Mouse (Mus musculus) liver, embryonic 15.5 days (tissue): Measurements from ENCODE around the gene Efna5. TPM values are rescaled to one million over a fixed set of nuclear protein-coding genes. Genes with fewer than 3 reads are reported as not detected.

ENCODE experiments used
- ATAC-seq: fragments of 200-750 bp; cut with Nextera tagmentation; 2 replicates; pipeline ENCODE4 v1.8.0; 2017; ENCODE audit warnings: moderate number of reproducible peaks, mild to moderate bottlenecking, moderate library complexity; ENCODE audit not compliant: insufficient read depth
- H3K27ac ChIP-seq: fragments of 300-500 bp; sonication (generic); replicated peaks from 2 replicates; pipeline ENCODE4 v1.5.1; 2015; ENCODE audit warnings: mild to moderate bottlenecking, inconsistent platforms
- H3K27me3 ChIP-seq: fragments of 300-500 bp; sonication (generic); 2 replicates; pipeline ENCODE4 v1.6.1; 2015; ENCODE audit warnings: mild to moderate bottlenecking, inconsistent platforms
- H3K36me3 ChIP-seq: fragments of 300-500 bp; sonication (generic); replicated peaks from 2 replicates; pipeline ENCODE4 v1.6.1; 2015; ENCODE audit warnings: moderate library complexity, mild to moderate bottlenecking, inconsistent platforms
- H3K4me1 ChIP-seq: fragments of 300-500 bp; sonication (generic); replicated peaks from 2 replicates; pipeline ENCODE4 v1.6.1; 2015; ENCODE audit warnings: inconsistent platforms
- H3K4me2 ChIP-seq: fragments of 300-500 bp; sonication (generic); 2 replicates; pipeline ENCODE4 v1.6.1; 2015; ENCODE audit warnings: moderate library complexity, mild to moderate bottlenecking, inconsistent platforms
- H3K4me3 ChIP-seq: fragments of 300-500 bp; sonication (generic); replicated peaks from 2 replicates; pipeline ENCODE4 v1.5.1; 2015; ENCODE audit warnings: mild to moderate bottlenecking, inconsistent platforms
- H3K9ac ChIP-seq: fragments of 300-500 bp; sonication (generic); 2 replicates; pipeline ENCODE4 v1.6.1; 2015; ENCODE audit warnings: moderate library complexity, mild to moderate bottlenecking, inconsistent platforms
- H3K9me3 ChIP-seq: fragments of 300-500 bp; sonication (generic); replicated peaks from 2 replicates; pipeline ENCODE4 v1.6.1; 2016; ENCODE audit warnings: inconsistent platforms
- WGBS: fragments of 180-500 bp; shearing (Covaris S2); methylation state at CpG from one replicate; pipeline ENCODE4 v1.1.7; 2015; ENCODE audit warnings: mixed read lengths; ENCODE audit not compliant: insufficient replicate concordance; 5-methylcytosine and 5-hydroxymethylcytosine counted together
- polyA plus RNA-seq: library from polyadenylated mRNA; unstranded; fragments of >200 nt; fragmentation: Nextera tagmentation; extraction: Ambion mirVana; gene quantifications from 2 replicates; pipeline ENCODE4 v1.2.1, GENCODE M21; 2015

Efna5 gene
- polyA plus RNA-seq, 1 experiment from 2014 or later: 1.6 TPM

DNA sequence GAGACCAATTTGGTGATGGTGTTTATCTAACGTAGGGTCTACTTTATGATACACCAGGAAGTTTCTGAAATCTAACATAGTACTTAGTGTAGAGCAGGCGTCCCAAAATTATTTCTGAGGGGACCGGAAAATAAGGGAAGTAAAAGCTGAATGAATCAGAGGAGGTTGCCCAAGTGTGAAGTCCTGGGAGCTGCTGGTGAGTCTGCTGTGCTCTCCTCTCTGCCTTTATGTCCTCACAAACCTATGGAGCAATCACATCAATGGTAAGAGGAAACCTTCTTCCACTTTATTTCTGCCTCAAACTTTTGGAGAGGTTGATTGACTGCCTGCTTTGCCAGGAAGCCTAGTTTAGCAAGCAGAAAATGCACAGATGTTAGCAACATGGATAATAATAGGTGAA is 257.9 kb downstream of the Efna5 start:
- ATAC-seq: no peak
- no peak overlapping the region for H3K4me2 ChIP-seq

DNA sequence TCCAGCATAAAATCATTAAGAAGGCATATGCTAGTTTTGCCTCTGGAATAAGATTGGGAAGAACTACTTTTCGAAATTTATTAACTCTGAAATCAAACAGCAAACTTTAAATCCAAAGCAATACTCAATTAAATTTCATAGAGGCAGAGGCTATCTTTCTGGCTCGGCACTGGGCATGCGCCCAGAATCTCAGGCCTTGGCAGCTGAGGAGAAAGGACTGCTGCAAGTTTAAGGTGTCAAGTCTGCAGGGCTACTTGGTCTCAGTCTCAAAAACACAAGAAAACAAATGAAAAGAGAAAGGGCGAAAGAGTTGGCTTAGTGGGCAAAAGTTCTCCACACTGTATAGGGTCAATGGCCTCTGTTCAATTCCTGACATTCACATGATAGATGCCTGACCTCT is 258.6 kb downstream of the Efna5 start:
- Histone ChIP-seq H3K9me3 (no peaks in the 10 kb centered on the region), H3K4me2 (no peak overlapping the region), H3K9ac (no peak overlapping the region), H3K36me3 (no peaks in the 10 kb centered on the region), H3K4me3 (no peak overlapping the region), H3K27me3 (no peaks in the 10 kb centered on the region), H3K27ac (no peak overlapping the region), H3K4me1 (no peaks in the 10 kb centered on the region)
- 57% methylated on average over 4 of the region's 4 CpGs for WGBS
- no peak for ATAC-seq

More for the DNA sequence above, 257.9 kb downstream of the Efna5 start:
- Histone ChIP-seq H3K27me3 (no peaks in the 10 kb centered on the region), H3K4me1 (no peaks in the 10 kb centered on the region), H3K36me3 (no peaks in the 10 kb centered on the region), H3K4me3 (no peak overlapping the region), H3K9ac (no peak overlapping the region), H3K9me3 (no peaks in the 10 kb centered on the region), H3K27ac (no peak overlapping the region)
- 54% methylated on average over 3 of the region's 3 CpGs for WGBS

GRCm38 (mm10) chr17:62615159-62615558 is 266.0 kb downstream of the Efna5 start:
- no peak overlapping the region for H3K9ac ChIP-seq
- no peak overlapping the region for H3K4me3 ChIP-seq
- no peak overlapping the region for H3K27ac ChIP-seq
- 52% methylated on average over 6 of the region's 6 CpGs for WGBS
- no peaks in the 10 kb centered on the region for H3K9me3 ChIP-seq
- H3K27me3 ChIP-seq: no peaks in the 10 kb centered on the region
- ATAC-seq: no peak
- H3K4me2 ChIP-seq: no peak overlapping the region
- no peaks in the 10 kb centered on the region for H3K4me1 ChIP-seq
- H3K36me3 ChIP-seq: no peaks in the 10 kb centered on the region

DNA sequence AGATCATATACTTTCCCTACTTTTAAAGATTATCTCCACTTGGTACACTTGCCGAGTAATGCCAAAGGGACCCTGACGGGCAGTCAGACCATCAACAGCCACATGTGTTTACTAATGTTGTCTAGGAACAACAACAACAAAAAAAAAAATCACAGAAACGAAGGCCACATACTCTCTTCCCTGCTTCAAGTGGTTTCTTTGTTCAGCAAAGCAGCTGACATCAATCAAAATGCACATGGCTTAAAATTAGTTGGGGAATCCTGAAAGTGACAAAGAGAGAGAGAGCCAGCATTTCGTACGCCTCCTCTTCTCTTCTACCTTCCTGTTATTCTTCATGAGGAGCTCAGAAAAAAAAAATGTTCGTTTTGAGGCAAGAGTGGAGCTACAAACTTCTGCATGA is 266.4 kb downstream of the Efna5 start:
- no peak overlapping the region for H3K27ac ChIP-seq
- H3K27me3 ChIP-seq: no peaks in the 10 kb centered on the region
- no peaks in the 10 kb centered on the region for H3K36me3 ChIP-seq
- no peaks in the 10 kb centered on the region for H3K4me1 ChIP-seq
- no peak overlapping the region for H3K9ac ChIP-seq
- H3K4me2 ChIP-seq: no peak overlapping the region
- no peak for ATAC-seq
- no peaks in the 10 kb centered on the region for H3K9me3 ChIP-seq
- WGBS: 55% methylated on average over 6 of the region's 6 CpGs
- H3K4me3 ChIP-seq: no peak overlapping the region

GRCm38 (mm10) chr17:62614237-62614636 is 266.9 kb downstream of the Efna5 start:
- Histone ChIP-seq H3K27me3 (no peaks in the 10 kb centered on the region), H3K4me3 (no peak overlapping the region), H3K9me3 (no peaks in the 10 kb centered on the region), H3K27ac (no peak overlapping the region), H3K9ac (no peak overlapping the region), H3K4me2 (no peak overlapping the region), H3K36me3 (no peaks in the 10 kb centered on the region), H3K4me1 (no peaks in the 10 kb centered on the region)
- 65% methylated on average over 8 of the region's 8 CpGs for WGBS
- no peak for ATAC-seq

DNA sequence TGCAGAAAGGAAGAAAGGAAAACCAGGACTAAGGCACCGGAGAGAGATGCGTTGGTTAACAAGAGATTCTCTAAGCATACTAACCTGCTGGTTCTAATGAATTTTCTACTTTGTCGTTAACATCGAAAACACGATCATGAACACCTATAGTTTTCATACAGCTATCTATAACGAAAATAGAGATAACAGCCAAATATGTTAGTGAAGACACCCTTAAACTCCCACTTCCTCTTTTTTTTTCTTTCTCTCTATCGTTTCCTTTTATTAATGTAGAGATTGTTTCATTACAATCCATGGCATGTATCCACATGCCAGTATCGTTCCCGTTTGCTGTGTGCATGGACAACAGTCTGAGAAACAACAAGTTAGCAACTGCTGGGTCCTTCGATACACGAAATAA is 267.9 kb downstream of the Efna5 start:
- Histone ChIP-seq H3K4me2 (no peak overlapping the region), H3K27ac (no peak overlapping the region), H3K9me3 (no peaks in the 10 kb centered on the region), H3K4me1 (no peaks in the 10 kb centered on the region), H3K36me3 (no peaks in the 10 kb centered on the region), H3K4me3 (no peak overlapping the region), H3K27me3 (no peaks in the 10 kb centered on the region), H3K9ac (no peak overlapping the region)
- ATAC-seq: no peak
- WGBS: 68% methylated on average over 11 of the region's 11 CpGs

GRCm38 (mm10) chr17:62608145-62608544 is 273.0 kb downstream of the Efna5 start:
- Histone ChIP-seq H3K36me3 (no peaks in the 10 kb centered on the region), H3K27me3 (no peaks in the 10 kb centered on the region), H3K9me3 (no peaks in the 10 kb centered on the region), H3K4me2 (no peak overlapping the region), H3K4me3 (no peak overlapping the region), H3K4me1 (no peaks in the 10 kb centered on the region), H3K9ac (no peak overlapping the region), H3K27ac (no peak overlapping the region)
- WGBS: 66% methylated on average over 8 of the region's 8 CpGs
- no peak for ATAC-seq

GRCm38 (mm10) chr17:62607304-62607914 is 273.7 kb downstream of the Efna5 start:
- no peak for ATAC-seq
- Histone ChIP-seq H3K36me3 (no peaks in the 10 kb centered on the region), H3K27ac (no peak overlapping the region), H3K27me3 (no peaks in the 10 kb centered on the region), H3K4me1 (no peaks in the 10 kb centered on the region), H3K4me2 (no peak overlapping the region), H3K4me3 (no peak overlapping the region), H3K9ac (no peak overlapping the region), H3K9me3 (no peaks in the 10 kb centered on the region)
- 70% methylated on average over 18 of the region's 18 CpGs for WGBS

- Histone ChIP-seq H3K4me1 (no peaks in the 10 kb centered on the region), H3K9ac (no peak overlapping the region), H3K36me3 (no peaks in the 10 kb centered on the region), H3K27me3 (no peaks in the 10 kb centered on the region), H3K27ac (no peak overlapping the region), H3K4me3 (no peak overlapping the region), H3K4me2 (no peak overlapping the region), H3K9me3 (no peaks in the 10 kb centered on the region)
- WGBS: 65% methylated on average over 6 of the region's 6 CpGs
- ATAC-seq: no peak
These were observed 274.4 kb downstream of the Efna5 start for GRCm38 (mm10) chr17:62606681-62607080.

- no peak overlapping the region for H3K9ac ChIP-seq
- no peak for ATAC-seq
- no peaks in the 10 kb centered on the region for H3K9me3 ChIP-seq
- no peak overlapping the region for H3K27ac ChIP-seq
- H3K36me3 ChIP-seq: no peaks in the 10 kb centered on the region
- 21% methylated on average over 5 of the region's 5 CpGs for whole genome bisulfite sequencing
- no peaks in the 10 kb centered on the region for H3K27me3 ChIP-seq
- H3K4me1 ChIP-seq: no peaks in the 10 kb centered on the region
- H3K4me2 ChIP-seq: no peak overlapping the region
- H3K4me3 ChIP-seq: no peak overlapping the region
These were observed 276.8 kb downstream of the Efna5 start for GRCm38 (mm10) chr17:62604309-62604708.

- Histone ChIP-seq H3K27ac (no peak overlapping the region), H3K4me2 (no peak overlapping the region), H3K36me3 (no peaks in the 10 kb centered on the region), H3K27me3 (no peaks in the 10 kb centered on the region), H3K4me1 (no peaks in the 10 kb centered on the region), H3K4me3 (no peak overlapping the region), H3K9me3 (no peaks in the 10 kb centered on the region), H3K9ac (no peak overlapping the region)
- 9% methylated on average over 5 of the region's 5 CpGs for WGBS
- ATAC-seq: no peak
These were observed 277.5 kb downstream of the Efna5 start for GRCm38 (mm10) chr17:62603604-62604003.
